Mouse (Mus musculus) olfactory bulb, adult 2 months (tissue): ENCODE measurements around the gene Myo3b. TPM values are rescaled to one million over a fixed set of nuclear protein-coding genes. Genes with fewer than 3 reads are reported as not detected.

ENCODE experiments used
- H3K27ac ChIP-seq: fragments of 200-500 bp; 2 replicates; pipeline ENCODE4 v1.5.1; 2012; ENCODE audit warnings: low read depth, low read length; ENCODE audit not compliant: insufficient read depth
- H3K4me1 ChIP-seq: fragments of 200-500 bp; 2 replicates; pipeline ENCODE4 v1.6.1; 2012; ENCODE audit warnings: low read length; ENCODE audit not compliant: control insufficient read depth, insufficient read depth
- H3K4me3 ChIP-seq: fragments of 200-500 bp; 2 replicates; pipeline ENCODE4 v1.5.1; 2012; ENCODE audit warnings: mild to moderate bottlenecking, low read depth, low read length, moderate library complexity; ENCODE audit not compliant: insufficient read depth
- CTCF ChIP-seq: fragments of 200-500 bp; IDR thresholded peaks from 2 replicates; pipeline ENCODE4 v1.5.1; 2012; ENCODE audit warnings: low read depth, mild to moderate bottlenecking, low read length, moderate library complexity; ENCODE audit not compliant: insufficient read depth
- POLR2A ChIP-seq: fragments of 200-500 bp; IDR thresholded peaks from 2 replicates; pipeline ENCODE4 v1.6.1; 2012; ENCODE audit warnings: mild to moderate bottlenecking, low read depth, low read length, moderate library complexity; ENCODE audit not compliant: insufficient read depth
- WGBS: fragments of 180-500 bp; shearing (Covaris S2); methylation state at CpG from one replicate; pipeline ENCODE4 v1.1.7; 2018; 5-methylcytosine and 5-hydroxymethylcytosine counted together
- polyA plus RNA-seq: library from polyadenylated mRNA; stranded (reverse); fragments of >200 nt; gene quantifications from 2 replicates; pipeline ENCODE4 v1.2.4, GENCODE M21; 2012; ENCODE audit warnings: low replicate concordance; ENCODE audit not compliant: missing spikeins, insufficient read depth, insufficient read length

The Myo3b gene
- polyA plus RNA-seq, 1 experiment = not detected

DNA sequence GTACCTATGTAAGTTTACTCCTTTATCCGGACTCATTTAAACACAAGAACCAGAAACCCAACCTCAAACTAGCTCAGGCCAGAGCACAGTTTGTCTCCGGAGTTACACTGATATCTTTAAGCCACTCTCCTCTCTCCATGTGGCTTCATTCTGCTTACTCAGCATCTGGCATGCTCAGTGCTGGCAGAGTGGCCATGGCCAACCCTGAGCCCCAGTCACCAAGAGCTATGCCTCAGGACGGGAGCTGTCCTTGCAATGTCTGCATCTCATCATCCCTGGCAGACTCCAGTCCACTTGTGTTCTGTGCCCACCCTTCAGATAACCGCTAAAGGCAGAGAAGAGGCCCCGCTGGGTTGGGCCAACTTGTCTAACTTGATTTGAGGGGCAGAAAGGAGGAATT lies 368.8 kb downstream of the Myo3b start:
- Histone ChIP-seq H3K4me3 (no peak overlapping the region), H3K4me1 (no peaks in the 10 kb centered on the region), H3K27ac (no peak overlapping the region)
- whole genome bisulfite sequencing = 64% methylated on average over 5 of the region's 5 CpGs
- TF ChIP-seq CTCF (no peak), POLR2A (no peak)

DNA sequence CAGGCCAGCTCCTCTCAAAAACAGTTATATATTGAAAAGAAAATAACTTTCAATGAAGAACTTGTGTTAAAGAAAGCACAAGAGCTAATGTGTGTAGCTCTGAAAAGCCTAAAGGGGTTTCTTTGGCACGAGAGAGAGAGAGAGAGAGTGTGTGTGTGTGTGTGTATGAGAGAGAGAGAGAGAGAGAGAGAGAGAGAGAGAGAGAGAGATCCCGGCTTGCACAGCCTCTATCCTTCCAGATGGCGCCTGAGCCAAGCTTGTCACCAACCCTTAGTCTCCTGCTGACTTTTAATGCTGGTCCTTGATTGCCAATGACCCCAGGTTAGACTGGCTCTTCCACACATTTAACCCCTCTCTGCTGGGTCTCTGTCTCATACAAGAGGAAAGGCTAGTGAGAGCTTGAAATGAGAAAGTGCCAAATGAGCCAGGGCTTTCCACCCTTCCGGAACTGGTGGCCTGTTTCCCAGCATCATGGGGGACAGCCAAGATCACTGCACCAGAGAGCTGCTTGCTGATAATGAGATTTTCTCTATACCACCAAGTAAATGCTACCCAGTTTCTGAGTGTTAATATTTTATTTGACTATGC lies 371.5 kb downstream of the Myo3b start:
- WGBS = 76% methylated on average over 4 of the region's 4 CpGs
- no peak overlapping the region for H3K4me3 ChIP-seq
- H3K4me1 ChIP-seq = no peaks in the 10 kb centered on the region
- H3K27ac ChIP-seq = no peak overlapping the region
- TF ChIP-seq CTCF (no peak), POLR2A (no peak)

DNA sequence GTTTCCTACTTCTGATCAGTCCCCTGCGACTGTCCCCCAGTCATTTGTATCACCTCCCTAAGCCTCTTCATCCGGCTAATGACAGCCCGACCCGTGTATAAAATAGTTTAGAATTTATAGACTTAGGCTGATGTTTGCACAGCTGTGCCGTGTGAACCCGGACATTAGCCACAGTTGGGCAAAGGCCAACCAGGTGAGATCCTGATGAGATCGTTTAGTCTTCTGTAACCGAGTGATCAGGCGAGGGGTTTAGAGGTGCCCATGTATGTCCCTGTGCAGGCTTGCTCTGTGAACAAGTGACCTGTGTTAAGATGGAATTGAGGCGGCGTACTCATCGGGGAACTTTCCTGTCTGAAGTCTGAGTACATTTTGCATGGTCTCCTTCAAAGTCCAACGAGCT lies 373.4 kb downstream of the Myo3b start:
- 84% methylated on average over 13 of the region's 13 CpGs for WGBS
- Histone ChIP-seq H3K4me3 (no peak overlapping the region), H3K4me1 (no peaks in the 10 kb centered on the region), H3K27ac (no peak overlapping the region)
- no peak for TF ChIP-seq POLR2A
- TF ChIP-seq CTCF = no peak

DNA sequence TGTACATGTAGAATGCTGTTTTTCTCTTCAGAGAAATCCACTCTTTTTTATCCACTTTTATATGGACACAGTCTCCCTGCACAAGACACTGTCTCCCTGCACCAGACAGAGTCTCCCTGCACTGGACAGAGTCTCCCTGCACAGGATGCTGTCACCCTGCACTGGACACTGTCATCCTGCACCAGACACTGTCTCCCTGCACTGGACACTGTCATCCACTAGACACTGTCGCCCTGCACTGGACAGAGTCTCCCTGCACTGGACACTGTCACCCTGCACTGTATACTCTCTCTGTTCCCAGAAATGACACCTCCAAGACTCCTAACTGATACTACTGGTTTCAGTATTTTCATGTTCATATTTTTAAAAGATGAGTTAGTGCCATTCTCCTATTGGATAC lies 375.5 kb downstream of the Myo3b start:
- no peak for TF ChIP-seq CTCF
- TF ChIP-seq POLR2A = no peak
- Histone ChIP-seq H3K4me1 (no peaks in the 10 kb centered on the region), H3K27ac (no peak overlapping the region), H3K4me3 (no peak overlapping the region)
- 86% methylated on average over 1 of the region's 1 CpGs for WGBS

DNA sequence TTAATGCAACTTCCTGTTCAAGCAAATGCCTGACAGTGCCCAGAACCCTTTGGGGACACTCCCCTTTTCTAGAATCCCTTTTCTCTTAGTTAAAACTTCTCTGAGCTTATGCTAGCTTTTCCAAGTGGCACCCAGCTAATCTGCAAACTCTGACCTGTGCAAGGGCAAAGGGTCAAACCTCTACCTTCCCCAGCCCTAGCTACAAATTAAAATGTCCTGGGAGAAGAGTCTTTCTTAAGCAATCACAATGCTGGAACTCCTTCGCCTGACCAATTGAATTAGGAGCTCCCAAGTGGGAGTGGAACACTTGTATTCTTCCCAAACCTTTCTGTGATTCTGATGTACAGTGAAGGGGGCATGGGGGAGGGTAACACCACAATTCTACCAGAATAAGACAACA lies 376.6 kb downstream of the Myo3b start:
- 81% methylated on average over 1 of the region's 1 CpGs for WGBS
- no peak for TF ChIP-seq CTCF
- TF ChIP-seq POLR2A = no peak
- no peaks in the 10 kb centered on the region for H3K4me1 ChIP-seq
- no peak overlapping the region for H3K27ac ChIP-seq
- no peak overlapping the region for H3K4me3 ChIP-seq

DNA sequence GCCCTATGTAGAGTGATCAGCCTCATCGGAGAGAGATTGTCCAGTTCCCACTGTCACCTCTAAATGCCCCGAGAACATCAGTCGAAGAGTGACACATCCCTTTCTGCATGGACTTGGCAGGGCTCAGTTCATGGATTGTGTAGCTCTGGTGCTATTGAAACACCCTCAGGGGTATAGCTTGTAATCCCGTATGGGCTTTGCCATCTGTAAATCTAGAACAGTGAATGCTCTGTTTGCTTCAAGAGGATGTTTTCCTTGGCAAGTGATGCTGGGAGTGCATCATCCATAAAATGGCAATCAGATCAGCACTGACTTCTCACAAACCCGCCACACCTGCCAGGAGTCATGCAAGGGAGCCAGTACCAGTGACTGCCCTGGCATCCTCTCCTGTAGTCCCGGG lies 380.4 kb downstream of the Myo3b start:
- WGBS = 78% methylated on average over 6 of the region's 6 CpGs
- no peaks in the 10 kb centered on the region for H3K4me1 ChIP-seq
- TF ChIP-seq CTCF = no peak
- TF ChIP-seq POLR2A = no peak
- no peak overlapping the region for H3K27ac ChIP-seq
- no peak overlapping the region for H3K4me3 ChIP-seq

DNA sequence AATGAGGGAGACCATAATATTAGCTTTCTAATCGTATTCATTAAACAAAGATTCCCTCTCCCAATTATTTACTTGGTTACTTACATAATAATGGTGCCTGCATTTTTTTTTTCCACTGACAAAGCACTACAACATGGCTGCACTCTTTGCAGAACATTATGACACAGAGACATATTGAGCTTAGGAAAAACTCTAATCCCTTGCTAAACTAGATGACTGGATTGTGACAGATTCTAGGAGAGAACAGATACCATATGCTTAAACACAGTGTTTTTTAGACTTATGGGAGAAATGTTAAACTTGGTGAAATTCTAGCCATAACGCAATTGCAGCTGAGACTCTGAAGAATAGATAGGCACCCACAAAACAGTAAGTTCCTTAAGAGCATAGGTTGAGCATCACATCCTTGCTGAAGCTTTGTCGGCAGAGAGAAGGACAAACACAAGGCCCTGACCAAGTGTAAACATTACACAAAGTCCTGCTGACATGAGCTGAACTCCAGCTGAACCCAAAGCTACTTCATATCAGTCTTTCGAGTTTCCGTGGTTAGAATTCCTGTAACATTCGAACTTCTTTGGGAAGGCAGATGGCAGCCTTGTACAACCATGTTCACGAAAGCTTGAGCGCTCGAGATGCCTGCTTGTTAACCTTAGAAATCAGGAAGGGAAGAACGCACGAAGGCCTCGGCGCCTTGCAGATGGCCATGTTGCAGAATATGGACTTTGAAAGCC lies 382.4 kb downstream of the Myo3b start:
- Histone ChIP-seq H3K4me1 (no peaks in the 10 kb centered on the region), H3K4me3 (no peak overlapping the region), H3K27ac (no peak overlapping the region)
- WGBS = 89% methylated on average over 13 of the region's 13 CpGs
- TF ChIP-seq CTCF (no peak), POLR2A (no peak)

DNA sequence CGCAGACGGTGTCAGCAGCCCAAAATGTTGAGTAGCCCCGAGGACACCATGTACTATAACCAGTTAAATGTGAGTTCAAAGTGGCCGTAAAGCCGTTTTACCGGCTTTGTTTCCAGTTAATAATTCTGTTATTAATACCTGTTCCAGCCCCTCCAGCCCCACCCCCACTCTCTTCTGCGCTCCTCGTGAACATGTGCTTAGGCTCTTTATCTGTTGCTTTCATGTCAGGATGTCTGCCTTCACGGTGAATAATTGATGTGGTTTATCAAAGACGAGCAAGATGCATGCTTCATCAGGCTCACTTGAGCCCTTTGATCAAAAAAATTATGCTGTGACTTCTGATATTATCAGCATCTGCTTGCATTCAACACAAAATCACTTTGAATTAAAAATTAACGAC lies 386.7 kb downstream of the Myo3b start:
- H3K4me3 ChIP-seq = no peak overlapping the region
- H3K27ac ChIP-seq = no peak overlapping the region
- 78% methylated on average over 11 of the region's 11 CpGs for WGBS
- TF ChIP-seq POLR2A (no peak), CTCF (no peak)
- no peaks in the 10 kb centered on the region for H3K4me1 ChIP-seq

DNA sequence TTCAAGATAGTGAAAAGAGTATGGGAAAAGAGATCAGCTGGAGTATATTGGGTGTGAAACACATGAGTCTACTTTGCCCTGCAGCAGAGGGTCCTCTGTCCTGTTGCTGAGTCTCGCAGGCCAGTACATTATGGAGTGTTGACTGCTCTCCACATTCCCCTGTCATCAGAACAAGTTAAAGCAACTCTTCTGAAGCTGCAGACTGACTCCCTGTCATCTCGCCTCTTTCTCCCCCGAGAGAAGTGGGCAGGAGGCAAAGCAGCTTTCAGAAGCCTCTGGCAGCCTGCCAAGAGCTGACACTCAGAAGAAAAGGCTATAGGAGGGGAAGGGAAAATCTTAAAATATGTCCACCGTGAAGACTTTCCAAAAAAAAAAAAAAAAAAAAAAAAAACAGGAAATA lies 404.1 kb downstream of the Myo3b start:
- TF ChIP-seq POLR2A (no peak), CTCF (no peak)
- 31% methylated on average over 4 of the region's 4 CpGs for WGBS
- no peaks in the 10 kb centered on the region for H3K4me1 ChIP-seq
- H3K27ac ChIP-seq = no peak overlapping the region
- no peak overlapping the region for H3K4me3 ChIP-seq

DNA sequence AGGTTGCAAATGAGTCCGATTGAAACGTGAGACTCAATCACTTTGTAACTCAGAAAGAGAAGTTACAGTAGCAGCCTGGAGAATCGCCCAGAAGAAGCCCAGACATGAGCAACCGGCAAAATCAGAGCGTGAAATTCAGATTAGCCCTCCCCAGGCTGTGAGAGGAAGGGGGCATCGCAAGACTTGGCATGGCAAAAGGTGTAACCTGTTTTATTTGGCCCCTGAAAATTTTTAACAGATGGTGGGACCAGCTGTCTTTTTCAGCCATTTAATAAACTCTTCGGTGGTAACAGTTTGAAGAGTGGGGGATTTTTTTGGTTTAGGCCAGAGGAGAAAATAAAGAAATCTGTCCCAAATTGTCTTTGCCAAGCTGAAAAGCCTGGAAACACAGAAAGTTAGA lies 405.2 kb downstream of the Myo3b start:
- H3K27ac ChIP-seq = no peak overlapping the region
- H3K4me3 ChIP-seq = no peak overlapping the region
- TF ChIP-seq POLR2A (no peak), CTCF (no peak)
- WGBS = 32% methylated on average over 7 of the region's 7 CpGs
- no peaks in the 10 kb centered on the region for H3K4me1 ChIP-seq
